Mouse (Mus musculus) small intestine, adult 2 months (tissue): ENCODE measurements at regions not wholly inside any gene's neighbourhood (a gene's known extent, or its start where the extent isn't known, plus 50 kb on each side); places are given as distances from the start of the nearest gene placed in this dataset.

Experiments used
- CTCF ChIP-seq: fragments of 200-500 bp; IDR thresholded peaks from 2 replicates; pipeline ENCODE4 v1.5.1; 2012; ENCODE audit warnings: low read depth, mild to moderate bottlenecking, control low read depth, inconsistent platforms, low read length, moderate library complexity, mixed read lengths; ENCODE audit not compliant: insufficient replicate concordance, insufficient read length; ENCODE audit errors: extremely low read depth
- POLR2A ChIP-seq: fragments of 200-500 bp; IDR thresholded peaks from 2 replicates; pipeline ENCODE4 v1.6.1; 2012; ENCODE audit warnings: low read depth, mild to moderate bottlenecking, control low read depth, inconsistent platforms, low read length, moderate library complexity

- TF ChIP-seq CTCF = no peak
- no peak for TF ChIP-seq POLR2A
Measured at GRCm38 (mm10) chr8:7936596-7936995, 724.4 kb downstream of the Efnb2 start.
